Mouse (Mus musculus) ES-Bruce4 (cell line): Measurements from ENCODE around the gene Tnni3k.

Experiments
- CTCF ChIP-seq: IDR thresholded peaks from one replicate; pipeline ENCODE4 v1.8.1; 2011; ENCODE audit warnings: low read depth, low read length
- EP300 ChIP-seq: IDR thresholded peaks from 2 replicates; pipeline ENCODE4 v1.6.1; 2011; ENCODE audit warnings: low read depth, low read length; ENCODE audit not compliant: insufficient read depth

GRCm38 (mm10) chr3:155058800-155059448 lies 3.7 kb upstream of the Tnni3k start:
- no peak for TF ChIP-seq CTCF
- no peak for TF ChIP-seq EP300
